Mouse (Mus musculus): Measurements from ENCODE around the gene Hspa1a.

- TF ChIP-seq CTCF (IDR thresholded peaks at IDR 0.05; ENCODE audit: control insufficient read depth, insufficient read depth, low read length) (no peak), POLR2A (IDR thresholded peaks at IDR 0.05; ENCODE audit: borderline replicate concordance, control insufficient read depth, low read depth, low read length) (no peak)
Observed at GRCm38 (mm10) chr17:34962125-34962524, 9.8 kb downstream of the Hspa1a start.

All from bone marrow, adult 2 months (tissue).